Mouse (Mus musculus) liver, embryonic 14.5 days (tissue): ENCODE data around the gene Ubl3.

Source experiments
- CTCF ChIP-seq: IDR thresholded peaks from 2 replicates; pipeline ENCODE4 v1.5.1; 2016; ENCODE audit warnings: antibody characterized with exemption, low read depth, control low read depth
- EP300 ChIP-seq: IDR thresholded peaks from 2 replicates; pipeline ENCODE4 v1.6.1; 2016; ENCODE audit warnings: antibody characterized with exemption, low read depth

DNA sequence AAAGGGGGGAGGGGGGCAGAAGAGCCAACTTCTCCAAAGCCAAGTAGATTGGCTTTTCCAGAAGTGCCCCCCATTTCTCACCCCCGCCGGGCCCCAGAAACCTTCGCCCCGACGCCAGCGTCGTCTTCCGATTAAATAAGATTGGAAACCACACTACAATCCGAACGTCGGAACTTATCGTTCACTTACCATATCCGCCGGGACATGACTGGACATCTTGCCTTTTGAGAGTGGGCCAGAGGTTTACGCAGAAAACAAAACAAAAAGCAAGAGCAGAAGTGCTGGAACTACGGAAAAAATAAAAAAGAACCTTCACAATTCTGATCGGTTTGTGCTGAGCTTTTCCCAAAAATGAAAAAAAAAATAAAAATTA, 839 bp downstream of the Ubl3 start:
- TF ChIP-seq CTCF (no peak), EP300 (no peak)
